Mouse (Mus musculus): ENCODE results near the gene Cnbd2. TPM values are rescaled to one million over a fixed set of nuclear protein-coding genes. Genes with fewer than 3 reads are reported as not detected.
"Not testable (repeated sequence)": the region's sequence is repeated elsewhere in the genome, so short reads cannot be mapped to it uniquely, and the experiment has no call there.

Gene Cnbd2
- total RNA-seq, 2 experiments from 2014 or later: 2.9 to 4.7 TPM

- no peak for DNase-seq (ENCODE audit: low spot score in 2 of 2)
Observed at GRCm38 (mm10) chr2:156379929-156380328, 67.8 kb downstream of the Cnbd2 start.

GRCm38 (mm10) chr2:156381350-156381749 is 69.3 kb downstream of the Cnbd2 start:
- DNase-seq (ENCODE audit: low spot score in 2 of 2): peak in 1 of 2 experiments; percentile 30

- peak; percentile 73 to 77 for DNase-seq (ENCODE audit: low spot score in 2 of 2)
Observed at GRCm38 (mm10) chr2:156392461-156393154, 80.5 kb downstream of the Cnbd2 start.

- DNase-seq (ENCODE audit: low spot score in 2 of 2): no peak
Observed at GRCm38 (mm10) chr2:156393155-156393828, 81.2 kb downstream of the Cnbd2 start.

- no peak for DNase-seq (ENCODE audit: low spot score in 2 of 2)
Observed at GRCm38 (mm10) chr2:156394282-156394681, 82.2 kb downstream of the Cnbd2 start.

GRCm38 (mm10) chr2:156396096-156396495 is 84.0 kb downstream of the Cnbd2 start:
- DNase-seq (ENCODE audit: low spot score in 2 of 2): no peak

GRCm38 (mm10) chr2:156397988-156398387 is 85.9 kb downstream of the Cnbd2 start:
- no peak for DNase-seq (ENCODE audit: low spot score in 2 of 2)

- DNase-seq (ENCODE audit: low spot score in 2 of 2): no peak
Observed at GRCm38 (mm10) chr2:156399485-156399884, 87.4 kb downstream of the Cnbd2 start.

GRCm38 (mm10) chr2:156401331-156401730 is 89.2 kb downstream of the Cnbd2 start:
- peak; percentile 53 to 62 for DNase-seq (ENCODE audit: low spot score in 2 of 2)

- DNase-seq (ENCODE audit: low spot score in 2 of 2): no peak
Observed at GRCm38 (mm10) chr2:156402036-156402435, 89.9 kb downstream of the Cnbd2 start.

- no peak for DNase-seq (ENCODE audit: low spot score in 2 of 2)
Observed at GRCm38 (mm10) chr2:156406987-156407386, 94.9 kb downstream of the Cnbd2 start.

GRCm38 (mm10) chr2:156408168-156408567 is 96.1 kb downstream of the Cnbd2 start:
- DNase-seq (ENCODE audit: low spot score in 2 of 2): peak; percentile 51 to 57

- DNase-seq (ENCODE audit: low spot score in 2 of 2): not testable (repeated sequence)
Observed at GRCm38 (mm10) chr2:156411348-156411747, 99.2 kb downstream of the Cnbd2 start.

- no peak for DNase-seq (ENCODE audit: low spot score in 2 of 2)
Observed at GRCm38 (mm10) chr2:156414996-156415395, 102.9 kb downstream of the Cnbd2 start.

GRCm38 (mm10) chr2:156415674-156416073 is 103.6 kb downstream of the Cnbd2 start:
- DNase-seq (ENCODE audit: low spot score in 2 of 2): no peak

GRCm38 (mm10) chr2:156417194-156417593 is 105.1 kb downstream of the Cnbd2 start:
- DNase-seq (ENCODE audit: low spot score in 2 of 2): no peak

- no peak for DNase-seq (ENCODE audit: low spot score in 2 of 2)
Observed at GRCm38 (mm10) chr2:156418467-156418866, 106.4 kb downstream of the Cnbd2 start.

- DNase-seq (ENCODE audit: low spot score in 2 of 2): no peak
Observed at GRCm38 (mm10) chr2:156420327-156420693, 108.2 kb downstream of the Cnbd2 start.

GRCm38 (mm10) chr2:156420694-156421380 is 108.7 kb downstream of the Cnbd2 start, which contains the start of gene Epb41l1:
Gene Epb41l1 (plus strand): TSS chr2:156420909.
- peak; percentile 51 to 54 for DNase-seq (ENCODE audit: low spot score in 2 of 2)

- DNase-seq (ENCODE audit: low spot score in 2 of 2): peak; percentile 48 to 61
Observed at GRCm38 (mm10) chr2:156421381-156422110, 109.4 kb downstream of the Cnbd2 start.

GRCm38 (mm10) chr2:156422631-156423030 is 110.5 kb downstream of the Cnbd2 start:
- DNase-seq (ENCODE audit: low spot score in 2 of 2): no peak
